Mouse (Mus musculus): ENCODE data around the gene Cnst. TPM values are rescaled to one million over a fixed set of nuclear protein-coding genes. Genes with fewer than 3 reads are reported as not detected.
A peak's percentile ranks its signal among the peaks of the same experiment; 100 is the strongest.

Cnst gene
- polyA plus RNA-seq, 1 experiment from 2014 or later: 33.5 TPM

- Histone ChIP-seq H3K27ac (ENCODE audit: low read depth, low read length) (no peak overlapping the region), H3K4me3 (ENCODE audit: low read depth, low read length) (no peak overlapping the region), H3K27me3 (ENCODE audit: control insufficient read depth, insufficient read depth, low read length) (no peaks in the 10 kb centered on the region), H3K36me3 (ENCODE audit: control insufficient read depth, insufficient read depth, low read length) (no peaks in the 10 kb centered on the region), H3K4me2 (ENCODE audit: low read depth) (no peak overlapping the region), H3K9ac (ENCODE audit: low read length) (no peak overlapping the region), H3K4me1 (ENCODE audit: control insufficient read depth, insufficient read depth, low read length) (no peaks in the 10 kb centered on the region), H3K9me3 (ENCODE audit: control insufficient read depth, low read length) (no peaks in the 10 kb centered on the region)
- ATAC-seq (ENCODE audit: insufficient read depth, low FRiP score, low TSS enrichment) (no peak), DNase-seq (ENCODE audit: low spot score) (no peak)
- 84% methylated on average over 12 of the region's 12 CpGs for WGBS
Observed at GRCm38 (mm10) chr1:179591639-179592038, 45.5 kb downstream of the Cnst start.

- Histone ChIP-seq H3K4me3 (ENCODE audit: low read depth, low read length) (no peak overlapping the region), H3K4me1 (ENCODE audit: control insufficient read depth, insufficient read depth, low read length) (no peaks in the 10 kb centered on the region), H3K4me2 (ENCODE audit: low read depth) (no peak overlapping the region), H3K36me3 (ENCODE audit: control insufficient read depth, insufficient read depth, low read length) (no peaks in the 10 kb centered on the region), H3K9ac (ENCODE audit: low read length) (no peak overlapping the region), H3K27ac (ENCODE audit: low read depth, low read length) (no peak overlapping the region), H3K9me3 (ENCODE audit: control insufficient read depth, low read length) (no peaks in the 10 kb centered on the region), H3K27me3 (ENCODE audit: control insufficient read depth, insufficient read depth, low read length) (no peaks in the 10 kb centered on the region)
- ATAC-seq (ENCODE audit: insufficient read depth, low FRiP score, low TSS enrichment) (no peak), DNase-seq (ENCODE audit: low spot score) (no peak)
- WGBS: 96% methylated on average over 2 of the region's 2 CpGs
Observed at GRCm38 (mm10) chr1:179592143-179592542, 46.0 kb downstream of the Cnst start.

- H3K27me3 ChIP-seq (ENCODE audit: control insufficient read depth, insufficient read depth, low read length): no peaks in the 10 kb centered on the region
- 73% methylated on average over 7 of the region's 7 CpGs for WGBS
- H3K27ac ChIP-seq (ENCODE audit: low read depth, low read length): no peak overlapping the region
- no peak overlapping the region for H3K4me3 ChIP-seq (ENCODE audit: low read depth, low read length)
- no peak overlapping the region for H3K4me2 ChIP-seq (ENCODE audit: low read depth)
- ATAC-seq (ENCODE audit: insufficient read depth, low FRiP score, low TSS enrichment) (no peak), DNase-seq (ENCODE audit: low spot score) (no peak)
- no peaks in the 10 kb centered on the region for H3K9me3 ChIP-seq (ENCODE audit: control insufficient read depth, low read length)
- no peaks in the 10 kb centered on the region for H3K4me1 ChIP-seq (ENCODE audit: control insufficient read depth, insufficient read depth, low read length)
- H3K9ac ChIP-seq (ENCODE audit: low read length): no peak overlapping the region
- H3K36me3 ChIP-seq (ENCODE audit: control insufficient read depth, insufficient read depth, low read length): no peaks in the 10 kb centered on the region
Observed at GRCm38 (mm10) chr1:179592972-179593371, 46.8 kb downstream of the Cnst start.

GRCm38 (mm10) chr1:179598386-179598785, 52.2 kb downstream of the Cnst start:
- H3K27me3 ChIP-seq (ENCODE audit: control insufficient read depth, insufficient read depth, low read length): no peaks in the 10 kb centered on the region
- H3K4me2 ChIP-seq (ENCODE audit: low read depth): no peak overlapping the region
- no peak overlapping the region for H3K27ac ChIP-seq (ENCODE audit: low read depth, low read length)
- no peak for DNase-seq (ENCODE audit: low spot score)
- 92% methylated on average over 6 of the region's 6 CpGs for WGBS
- ATAC-seq (ENCODE audit: insufficient read depth, low FRiP score, low TSS enrichment): no peak
- H3K4me1 ChIP-seq (ENCODE audit: control insufficient read depth, insufficient read depth, low read length): no peaks in the 10 kb centered on the region
- H3K4me3 ChIP-seq (ENCODE audit: low read depth, low read length): no peak overlapping the region
- no peaks in the 10 kb centered on the region for H3K36me3 ChIP-seq (ENCODE audit: control insufficient read depth, insufficient read depth, low read length)
- no peak overlapping the region for H3K9ac ChIP-seq (ENCODE audit: low read length)
- H3K9me3 ChIP-seq (ENCODE audit: control insufficient read depth, low read length): no peaks in the 10 kb centered on the region

GRCm38 (mm10) chr1:179604526-179604925, 58.4 kb downstream of the Cnst start:
- H3K9ac ChIP-seq (ENCODE audit: low read length): no peak overlapping the region
- no peaks in the 10 kb centered on the region for H3K27me3 ChIP-seq (ENCODE audit: control insufficient read depth, insufficient read depth, low read length)
- 51% methylated on average over 3 of the region's 3 CpGs for WGBS
- no peaks in the 10 kb centered on the region for H3K36me3 ChIP-seq (ENCODE audit: control insufficient read depth, insufficient read depth, low read length)
- H3K4me1 ChIP-seq (ENCODE audit: control insufficient read depth, insufficient read depth, low read length): no peaks in the 10 kb centered on the region
- no peak overlapping the region for H3K27ac ChIP-seq (ENCODE audit: low read depth, low read length)
- DNase-seq (ENCODE audit: low spot score) (no peak), ATAC-seq (ENCODE audit: insufficient read depth, low FRiP score, low TSS enrichment) (no peak)
- H3K4me2 ChIP-seq (ENCODE audit: low read depth): no peak overlapping the region
- H3K4me3 ChIP-seq (ENCODE audit: low read depth, low read length): no peak overlapping the region
- H3K9me3 ChIP-seq (ENCODE audit: control insufficient read depth, low read length): no peaks in the 10 kb centered on the region

- H3K27ac ChIP-seq (ENCODE audit: low read depth, low read length): no peak overlapping the region
- no peak for DNase-seq (ENCODE audit: low spot score)
- WGBS: 87% methylated on average over 9 of the region's 9 CpGs
- H3K4me1 ChIP-seq (ENCODE audit: control insufficient read depth, insufficient read depth, low read length): no peaks in the 10 kb centered on the region
- no peaks in the 10 kb centered on the region for H3K36me3 ChIP-seq (ENCODE audit: control insufficient read depth, insufficient read depth, low read length)
- no peak for ATAC-seq (ENCODE audit: insufficient read depth, low FRiP score, low TSS enrichment)
- H3K9ac ChIP-seq (ENCODE audit: low read length): no peak overlapping the region
- H3K4me3 ChIP-seq (ENCODE audit: low read depth, low read length): no peak overlapping the region
- no peak overlapping the region for H3K4me2 ChIP-seq (ENCODE audit: low read depth)
- no peaks in the 10 kb centered on the region for H3K27me3 ChIP-seq (ENCODE audit: control insufficient read depth, insufficient read depth, low read length)
- no peaks in the 10 kb centered on the region for H3K9me3 ChIP-seq (ENCODE audit: control insufficient read depth, low read length)
Observed at GRCm38 (mm10) chr1:179606004-179606723, 60.0 kb downstream of the Cnst start.

GRCm38 (mm10) chr1:179608521-179608920, 62.4 kb downstream of the Cnst start:
- ATAC-seq (ENCODE audit: insufficient read depth, low FRiP score, low TSS enrichment) (no peak), DNase-seq (ENCODE audit: low spot score) (no peak)
- Histone ChIP-seq H3K4me1 (ENCODE audit: control insufficient read depth, insufficient read depth, low read length) (no peaks in the 10 kb centered on the region), H3K36me3 (ENCODE audit: control insufficient read depth, insufficient read depth, low read length) (no peaks in the 10 kb centered on the region), H3K4me2 (ENCODE audit: low read depth) (no peak overlapping the region), H3K4me3 (ENCODE audit: low read depth, low read length) (no peak overlapping the region), H3K9me3 (ENCODE audit: control insufficient read depth, low read length) (no peaks in the 10 kb centered on the region), H3K27me3 (ENCODE audit: control insufficient read depth, insufficient read depth, low read length) (no peaks in the 10 kb centered on the region), H3K9ac (ENCODE audit: low read length) (no peak overlapping the region), H3K27ac (ENCODE audit: low read depth, low read length) (no peak overlapping the region)
- 94% methylated on average over 8 of the region's 8 CpGs for WGBS

GRCm38 (mm10) chr1:179609724-179610505, 63.7 kb downstream of the Cnst start:
- H3K36me3 ChIP-seq (ENCODE audit: control insufficient read depth, insufficient read depth, low read length): no peaks in the 10 kb centered on the region
- H3K9ac ChIP-seq (ENCODE audit: low read length): no peak overlapping the region
- no peak overlapping the region for H3K4me2 ChIP-seq (ENCODE audit: low read depth)
- H3K4me1 ChIP-seq (ENCODE audit: control insufficient read depth, insufficient read depth, low read length): no peaks in the 10 kb centered on the region
- DNase-seq (ENCODE audit: low spot score) (peak; percentile 26), ATAC-seq (ENCODE audit: insufficient read depth, low FRiP score, low TSS enrichment) (no peak)
- no peaks in the 10 kb centered on the region for H3K9me3 ChIP-seq (ENCODE audit: control insufficient read depth, low read length)
- 58% methylated on average over 26 of the region's 26 CpGs for WGBS
- H3K27me3 ChIP-seq (ENCODE audit: control insufficient read depth, insufficient read depth, low read length): no peaks in the 10 kb centered on the region
- no peak overlapping the region for H3K4me3 ChIP-seq (ENCODE audit: low read depth, low read length)
- 0 out of 2 replicates have a peak overlapping the region, but pooled peaks have one; percentile 40 for H3K27ac ChIP-seq (ENCODE audit: low read depth, low read length)

- H3K27me3 ChIP-seq (ENCODE audit: control insufficient read depth, insufficient read depth, low read length): no peaks in the 10 kb centered on the region
- DNase-seq (ENCODE audit: low spot score) (no peak), ATAC-seq (ENCODE audit: insufficient read depth, low FRiP score, low TSS enrichment) (no peak)
- no peak overlapping the region for H3K9ac ChIP-seq (ENCODE audit: low read length)
- no peaks in the 10 kb centered on the region for H3K4me1 ChIP-seq (ENCODE audit: control insufficient read depth, insufficient read depth, low read length)
- 0 out of 2 replicates have a peak overlapping the region, but pooled peaks have one; percentile 27 for H3K27ac ChIP-seq (ENCODE audit: low read depth, low read length)
- no peak overlapping the region for H3K4me2 ChIP-seq (ENCODE audit: low read depth)
- no peak overlapping the region for H3K4me3 ChIP-seq (ENCODE audit: low read depth, low read length)
- no peaks in the 10 kb centered on the region for H3K36me3 ChIP-seq (ENCODE audit: control insufficient read depth, insufficient read depth, low read length)
- H3K9me3 ChIP-seq (ENCODE audit: control insufficient read depth, low read length): no peaks in the 10 kb centered on the region
- 48% methylated on average over 5 of the region's 5 CpGs for WGBS
Observed at GRCm38 (mm10) chr1:179611182-179611581, 65.0 kb downstream of the Cnst start.
